Mouse (Mus musculus) stomach, embryonic 16.5 days (tissue): ENCODE measurements around the gene Dennd6b. TPM values are rescaled to one million over a fixed set of nuclear protein-coding genes. Genes with fewer than 3 reads are reported as not detected.

Source experiments
- ATAC-seq: fragments of 200-750 bp; cut with Nextera tagmentation; 2 replicates; pipeline ENCODE4 v1.8.0; 2017; ENCODE audit warnings: moderate number of reproducible peaks, moderate TSS enrichment; ENCODE audit not compliant: insufficient read depth, low FRiP score
- H3K27ac ChIP-seq: fragments of 300-500 bp; sonication (generic); 2 replicates; pipeline ENCODE4 v1.5.1; 2014; ENCODE audit warnings: low read length
- H3K27me3 ChIP-seq: fragments of 300-500 bp; sonication (generic); 2 replicates; pipeline ENCODE4 v1.6.1; 2014; ENCODE audit warnings: low read length, control low read depth, mixed read lengths; ENCODE audit not compliant: control insufficient read depth, insufficient read depth
- H3K36me3 ChIP-seq: fragments of 300-500 bp; sonication (generic); 2 replicates; pipeline ENCODE4 v1.6.1; 2014; ENCODE audit warnings: low read length; ENCODE audit not compliant: control insufficient read depth, insufficient read depth
- H3K4me1 ChIP-seq: fragments of 300-500 bp; sonication (generic); 2 replicates; pipeline ENCODE4 v1.6.1; 2014; ENCODE audit warnings: low read length, control low read depth, mixed read lengths; ENCODE audit not compliant: control insufficient read depth, insufficient read depth
- H3K4me2 ChIP-seq: fragments of 300-500 bp; sonication (generic); 2 replicates; pipeline ENCODE4 v1.6.1; 2014; ENCODE audit warnings: low read depth, low read length, mixed read lengths
- H3K4me3 ChIP-seq: fragments of 300-500 bp; sonication (generic); replicated peaks from 2 replicates; pipeline ENCODE4 v1.5.1; 2014; ENCODE audit warnings: mild to moderate bottlenecking, low read length
- H3K9ac ChIP-seq: fragments of 300-500 bp; sonication (generic); 2 replicates; pipeline ENCODE4 v1.6.1; 2014; ENCODE audit warnings: low read length
- H3K9me3 ChIP-seq: fragments of 300-500 bp; sonication (generic); replicated peaks from 2 replicates; pipeline ENCODE4 v1.6.1; 2016; ENCODE audit warnings: low read length, control low read depth; ENCODE audit not compliant: control insufficient read depth
- WGBS: fragments of 180-500 bp; shearing (Covaris S2); extraction: QIAGEN DNeasy Blood & Tissue Kit; methylation state at CpG from one replicate; pipeline ENCODE4 v1.1.7; 2014; 5-methylcytosine and 5-hydroxymethylcytosine counted together
- polyA plus RNA-seq: library from polyadenylated mRNA; unstranded; fragments of >200 nt; fragmentation: Nextera tagmentation; extraction: Ambion mirVana; gene quantifications from 2 replicates; pipeline ENCODE4 v1.2.1, GENCODE M21; 2015

Gene Dennd6b
- polyA plus RNA-seq, 1 experiment from 2014 or later = 13.4 TPM

GRCm38 (mm10) chr15:89171526-89172051, 24.7 kb downstream of the Dennd6b start:
- Histone ChIP-seq H3K9me3 (no peaks in the 10 kb centered on the region), H3K9ac (no peak overlapping the region), H3K4me1 (peaks cover 66% of the 10 kb centered on the region), H3K27me3 (no peaks in the 10 kb centered on the region), H3K4me3 (no peak overlapping the region), H3K36me3 (peaks cover 6% of the 10 kb centered on the region), H3K27ac (no peak overlapping the region), H3K4me2 (no peak overlapping the region)
- WGBS = 86% methylated on average over 5 of the region's 5 CpGs
- ATAC-seq = no peak

- Histone ChIP-seq H3K9ac (peak overlapping the region; percentile 52; the same call in 1 of the 2 replicates), H3K4me3 (no peak overlapping the region), H3K9me3 (no peaks in the 10 kb centered on the region), H3K27me3 (no peaks in the 10 kb centered on the region), H3K36me3 (peaks cover 20% of the 10 kb centered on the region), H3K27ac (peak overlapping the region; percentile 90), H3K4me1 (peaks cover 52% of the 10 kb centered on the region), H3K4me2 (peak overlapping the region; percentile 34; the same call in 1 of the 2 replicates)
- 30% methylated on average over 3 of the region's 3 CpGs for WGBS
- no peak for ATAC-seq
Measured at GRCm38 (mm10) chr15:89170102-89170501, 26.2 kb downstream of the Dennd6b start.

DNA sequence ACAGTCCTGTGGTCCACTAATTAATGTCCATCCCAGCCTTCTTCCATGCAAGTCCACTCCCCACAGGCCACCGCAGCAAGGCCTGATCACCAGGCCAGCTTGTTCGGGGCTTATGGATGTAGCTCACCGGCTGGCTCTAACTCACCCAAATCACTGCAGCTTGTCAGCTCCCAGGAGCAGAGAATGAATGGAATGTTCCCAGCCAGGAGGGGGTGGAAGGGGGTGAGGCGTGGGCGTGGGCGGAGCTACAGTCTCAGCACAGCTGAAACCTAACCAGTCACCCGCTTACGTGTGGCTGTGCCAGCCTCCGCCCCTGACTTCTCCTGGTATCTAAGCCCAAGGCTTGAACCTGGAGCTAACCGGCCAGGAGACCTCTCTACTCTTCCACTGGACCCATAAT, 26.9 kb downstream of the Dennd6b start:
- peak overlapping the region; percentile 90 for H3K27ac ChIP-seq
- H3K4me1 ChIP-seq = peaks cover 45% of the 10 kb centered on the region
- peak overlapping the region; percentile 16 for H3K4me3 ChIP-seq
- peak overlapping the region; percentile 52 for H3K9ac ChIP-seq
- no peaks in the 10 kb centered on the region for H3K27me3 ChIP-seq
- 6% methylated on average over 10 of the region's 10 CpGs for WGBS
- peak; percentile 86 for ATAC-seq
- no peaks in the 10 kb centered on the region for H3K9me3 ChIP-seq
- H3K36me3 ChIP-seq = peaks cover 26% of the 10 kb centered on the region
- H3K4me2 ChIP-seq = peak overlapping the region; percentile 34

DNA sequence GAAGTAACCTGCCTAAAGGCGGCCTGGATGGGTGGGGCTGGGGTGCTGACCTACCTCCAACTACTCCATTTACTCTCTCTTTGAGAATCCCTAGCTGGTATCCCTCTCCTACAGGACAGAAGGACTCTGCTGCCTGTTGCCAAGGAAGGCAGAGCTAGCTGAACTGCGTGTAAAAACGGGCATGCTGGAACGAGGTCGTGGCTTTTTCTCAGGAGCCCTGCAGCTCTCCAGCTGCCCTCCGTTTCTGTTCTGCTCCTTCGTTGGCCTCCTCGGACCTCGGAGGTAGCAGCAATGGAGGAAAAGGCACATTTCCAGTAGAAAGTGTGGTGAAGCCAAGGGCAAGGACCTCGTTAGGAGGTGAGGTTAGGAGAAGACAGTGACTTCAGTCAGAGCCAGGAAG, 27.4 kb downstream of the Dennd6b start:
- ATAC-seq = no peak
- H3K9me3 ChIP-seq = no peaks in the 10 kb centered on the region
- peak overlapping the region; percentile 16 for H3K4me3 ChIP-seq
- no peaks in the 10 kb centered on the region for H3K27me3 ChIP-seq
- H3K36me3 ChIP-seq = peaks cover 31% of the 10 kb centered on the region
- peak overlapping the region; percentile 34 for H3K4me2 ChIP-seq
- peaks cover 40% of the 10 kb centered on the region for H3K4me1 ChIP-seq
- peak overlapping the region; percentile 90 for H3K27ac ChIP-seq
- 39% methylated on average over 10 of the region's 10 CpGs for WGBS
- H3K9ac ChIP-seq = peak overlapping the region; percentile 52

DNA sequence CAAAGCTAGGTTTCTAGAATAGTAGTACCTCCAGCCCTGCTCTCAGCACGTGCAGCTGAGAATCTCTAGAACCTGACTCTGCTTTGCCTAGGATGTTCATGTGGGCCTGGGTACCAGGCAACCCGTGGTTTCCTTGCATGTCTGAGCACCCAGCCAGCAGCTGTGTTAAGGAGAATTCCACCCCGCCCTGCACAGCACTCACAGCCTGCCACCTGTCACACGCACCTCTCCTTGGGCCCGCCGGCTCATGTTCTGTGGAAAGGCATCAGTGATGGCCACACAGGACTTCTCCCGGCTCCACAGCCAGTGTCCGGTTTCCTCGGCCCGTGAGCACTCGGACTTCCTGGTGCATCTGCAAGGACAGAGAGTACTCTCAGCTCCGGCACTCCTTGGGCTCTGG, 30.8 kb downstream of the Dennd6b start:
- H3K36me3 ChIP-seq = peaks cover 55% of the 10 kb centered on the region
- no peak overlapping the region for H3K4me2 ChIP-seq
- H3K27me3 ChIP-seq = no peaks in the 10 kb centered on the region
- peaks cover 24% of the 10 kb centered on the region for H3K4me1 ChIP-seq
- H3K9me3 ChIP-seq = no peaks in the 10 kb centered on the region
- H3K9ac ChIP-seq = no peak overlapping the region
- H3K27ac ChIP-seq = no peak overlapping the region
- 86% methylated on average over 12 of the region's 12 CpGs for WGBS
- ATAC-seq = no peak
- H3K4me3 ChIP-seq = no peak overlapping the region

DNA sequence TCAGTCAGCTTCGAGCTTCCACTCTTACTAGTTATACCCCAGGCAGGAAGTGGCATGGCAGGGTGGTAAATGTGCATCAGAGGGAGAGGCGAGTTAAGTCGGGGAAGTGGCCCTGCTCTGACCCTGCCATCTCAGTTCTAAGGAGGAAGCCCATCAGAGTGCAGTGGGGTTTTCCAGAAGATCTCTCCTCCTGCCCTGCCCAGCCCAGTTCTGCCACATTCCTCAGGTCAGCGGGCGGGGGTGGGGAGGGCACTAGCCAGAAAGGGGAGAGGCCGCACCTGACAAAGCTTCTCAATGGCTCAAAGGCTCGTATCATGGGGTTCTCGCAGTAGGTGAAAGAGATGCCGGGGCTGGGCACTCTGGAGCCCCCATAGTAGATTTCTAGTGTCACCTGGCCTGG, 34.9 kb downstream of the Dennd6b start:
- WGBS = 66% methylated on average over 9 of the region's 9 CpGs
- Histone ChIP-seq H3K4me1 (0 out of 2 replicates have a peak, but pooled peaks cover 5% of the 10 kb centered on the region), H3K4me3 (no peak overlapping the region), H3K9ac (no peak overlapping the region), H3K4me2 (no peak overlapping the region), H3K27me3 (no peaks in the 10 kb centered on the region), H3K36me3 (peaks cover 75% of the 10 kb centered on the region), H3K9me3 (no peaks in the 10 kb centered on the region), H3K27ac (peak overlapping the region; percentile 43; the same call in 1 of the 2 replicates)
- peak; percentile 52 for ATAC-seq

- H3K36me3 ChIP-seq = peaks cover 67% of the 10 kb centered on the region
- H3K4me2 ChIP-seq = no peak overlapping the region
- ATAC-seq = no peak
- 92% methylated on average over 16 of the region's 16 CpGs for WGBS
- H3K9me3 ChIP-seq = no peaks in the 10 kb centered on the region
- H3K4me1 ChIP-seq = 0 out of 2 replicates have a peak, but pooled peaks cover 5% of the 10 kb centered on the region
- H3K27me3 ChIP-seq = no peaks in the 10 kb centered on the region
- H3K9ac ChIP-seq = no peak overlapping the region
- no peak overlapping the region for H3K4me3 ChIP-seq
- H3K27ac ChIP-seq = no peak overlapping the region
Measured at GRCm38 (mm10) chr15:89158516-89158915, 37.8 kb downstream of the Dennd6b start.

- 0 out of 2 replicates have a peak, but pooled peaks cover 5% of the 10 kb centered on the region for H3K4me1 ChIP-seq
- no peak overlapping the region for H3K4me3 ChIP-seq
- H3K4me2 ChIP-seq = no peak overlapping the region
- H3K36me3 ChIP-seq = peaks cover 63% of the 10 kb centered on the region
- H3K9me3 ChIP-seq = no peaks in the 10 kb centered on the region
- no peak overlapping the region for H3K9ac ChIP-seq
- no peaks in the 10 kb centered on the region for H3K27me3 ChIP-seq
- no peak for ATAC-seq
- 51% methylated on average over 7 of the region's 7 CpGs for WGBS
- no peak overlapping the region for H3K27ac ChIP-seq
Measured at GRCm38 (mm10) chr15:89157954-89158353, 38.3 kb downstream of the Dennd6b start.

GRCm38 (mm10) chr15:89152312-89152711, 44.0 kb downstream of the Dennd6b start:
- Histone ChIP-seq H3K36me3 (peaks cover 26% of the 10 kb centered on the region), H3K4me2 (no peak overlapping the region), H3K27me3 (peaks cover 16% of the 10 kb centered on the region), H3K4me3 (no peak overlapping the region), H3K9me3 (no peaks in the 10 kb centered on the region), H3K4me1 (peaks cover 12% of the 10 kb centered on the region), H3K27ac (no peak overlapping the region), H3K9ac (no peak overlapping the region)
- no peak for ATAC-seq
